Mouse (Mus musculus) stomach, embryonic 16.5 days (tissue): ENCODE results near the gene Pink1. TPM values are rescaled to one million over a fixed set of nuclear protein-coding genes. Genes with fewer than 3 reads are reported as not detected.

Experiments
- ATAC-seq: fragments of 200-750 bp; cut with Nextera tagmentation; 2 replicates; pipeline ENCODE4 v1.8.0; 2017; ENCODE audit warnings: moderate number of reproducible peaks, moderate TSS enrichment; ENCODE audit not compliant: insufficient read depth, low FRiP score
- H3K27ac ChIP-seq: fragments of 300-500 bp; sonication (generic); 2 replicates; pipeline ENCODE4 v1.5.1; 2014; ENCODE audit warnings: low read length
- H3K27me3 ChIP-seq: fragments of 300-500 bp; sonication (generic); 2 replicates; pipeline ENCODE4 v1.6.1; 2014; ENCODE audit warnings: low read length, control low read depth, mixed read lengths; ENCODE audit not compliant: control insufficient read depth, insufficient read depth
- H3K36me3 ChIP-seq: fragments of 300-500 bp; sonication (generic); 2 replicates; pipeline ENCODE4 v1.6.1; 2014; ENCODE audit warnings: low read length; ENCODE audit not compliant: control insufficient read depth, insufficient read depth
- H3K4me1 ChIP-seq: fragments of 300-500 bp; sonication (generic); 2 replicates; pipeline ENCODE4 v1.6.1; 2014; ENCODE audit warnings: low read length, control low read depth, mixed read lengths; ENCODE audit not compliant: control insufficient read depth, insufficient read depth
- H3K4me2 ChIP-seq: fragments of 300-500 bp; sonication (generic); 2 replicates; pipeline ENCODE4 v1.6.1; 2014; ENCODE audit warnings: low read depth, low read length, mixed read lengths
- H3K4me3 ChIP-seq: fragments of 300-500 bp; sonication (generic); replicated peaks from 2 replicates; pipeline ENCODE4 v1.5.1; 2014; ENCODE audit warnings: mild to moderate bottlenecking, low read length
- H3K9ac ChIP-seq: fragments of 300-500 bp; sonication (generic); 2 replicates; pipeline ENCODE4 v1.6.1; 2014; ENCODE audit warnings: low read length
- H3K9me3 ChIP-seq: fragments of 300-500 bp; sonication (generic); replicated peaks from 2 replicates; pipeline ENCODE4 v1.6.1; 2016; ENCODE audit warnings: low read length, control low read depth; ENCODE audit not compliant: control insufficient read depth
- WGBS: fragments of 180-500 bp; shearing (Covaris S2); extraction: QIAGEN DNeasy Blood & Tissue Kit; methylation state at CpG from one replicate; pipeline ENCODE4 v1.1.7; 2014; 5-methylcytosine and 5-hydroxymethylcytosine counted together
- polyA plus RNA-seq: library from polyadenylated mRNA; unstranded; fragments of >200 nt; fragmentation: Nextera tagmentation; extraction: Ambion mirVana; gene quantifications from 2 replicates; pipeline ENCODE4 v1.2.1, GENCODE M21; 2015

Gene Pink1
- polyA plus RNA-seq, 1 experiment from 2014 or later: 33.0 TPM

GRCm38 (mm10) chr4:138323753-138324152, 2.4 kb downstream of the Pink1 start:
- Histone ChIP-seq H3K9ac (no peak overlapping the region), H3K36me3 (no peaks in the 10 kb centered on the region), H3K4me2 (no peak overlapping the region), H3K27me3 (no peaks in the 10 kb centered on the region), H3K9me3 (0 out of 2 replicates have a peak, but pooled peaks cover 6% of the 10 kb centered on the region), H3K4me3 (no peak overlapping the region), H3K4me1 (peaks cover 15% of the 10 kb centered on the region; the same call in 1 of the 2 replicates), H3K27ac (peak overlapping the region; percentile 77)
- 49% methylated on average over 4 of the region's 4 CpGs for WGBS
- no peak for ATAC-seq

- 48% methylated on average over 4 of the region's 4 CpGs for WGBS
- no peak for ATAC-seq
- Histone ChIP-seq H3K27me3 (no peaks in the 10 kb centered on the region), H3K4me2 (no peak overlapping the region), H3K36me3 (no peaks in the 10 kb centered on the region), H3K9ac (no peak overlapping the region), H3K27ac (no peak overlapping the region), H3K4me3 (no peak overlapping the region), H3K9me3 (no peaks in the 10 kb centered on the region), H3K4me1 (peaks cover 15% of the 10 kb centered on the region; the same call in 1 of the 2 replicates)
Measured at GRCm38 (mm10) chr4:138322692-138323091, 3.4 kb downstream of the Pink1 start.

GRCm38 (mm10) chr4:138321488-138321887, 4.6 kb downstream of the Pink1 start:
- Histone ChIP-seq H3K9ac (no peak overlapping the region), H3K4me3 (no peak overlapping the region), H3K4me2 (no peak overlapping the region), H3K27ac (no peak overlapping the region), H3K9me3 (no peaks in the 10 kb centered on the region), H3K36me3 (peaks cover 3% of the 10 kb centered on the region; the same call in 1 of the 2 replicates), H3K27me3 (no peaks in the 10 kb centered on the region), H3K4me1 (peaks cover 13% of the 10 kb centered on the region; the same call in 1 of the 2 replicates)
- WGBS: 67% methylated on average over 7 of the region's 7 CpGs
- ATAC-seq: no peak

- Histone ChIP-seq H3K4me1 (0 out of 2 replicates have a peak, but pooled peaks cover 9% of the 10 kb centered on the region), H3K4me2 (no peak overlapping the region)
- 57% methylated on average over 11 of the region's 11 CpGs for WGBS
Measured at GRCm38 (mm10) chr4:138320711-138321110, 5.4 kb downstream of the Pink1 start.

GRCm38 (mm10) chr4:138319508-138319907, 6.6 kb downstream of the Pink1 start:
- Histone ChIP-seq H3K27ac (no peak overlapping the region), H3K4me1 (0 out of 2 replicates have a peak, but pooled peaks cover 9% of the 10 kb centered on the region), H3K4me2 (no peak overlapping the region), H3K27me3 (no peaks in the 10 kb centered on the region), H3K9ac (no peak overlapping the region), H3K36me3 (peaks cover 6% of the 10 kb centered on the region; the same call in 1 of the 2 replicates), H3K4me3 (no peak overlapping the region), H3K9me3 (no peaks in the 10 kb centered on the region)
- 32% methylated on average over 10 of the region's 10 CpGs for WGBS
- peak; percentile 41; the same call in 1 of the 2 replicates for ATAC-seq

More at GRCm38 (mm10) chr4:138320711-138321110, 5.4 kb downstream of the Pink1 start:
- H3K9ac ChIP-seq: no peak overlapping the region
- H3K36me3 ChIP-seq: peaks cover 6% of the 10 kb centered on the region; the same call in 1 of the 2 replicates
- H3K27ac ChIP-seq: 0 out of 2 replicates have a peak overlapping the region, but pooled peaks have one; percentile 16
- H3K4me3 ChIP-seq: no peak overlapping the region
- H3K27me3 ChIP-seq: no peaks in the 10 kb centered on the region
- ATAC-seq: no peak
- H3K9me3 ChIP-seq: no peaks in the 10 kb centered on the region

- H3K36me3 ChIP-seq: peaks cover 9% of the 10 kb centered on the region; the same call in 1 of the 2 replicates
- no peaks in the 10 kb centered on the region for H3K27me3 ChIP-seq
- no peak overlapping the region for H3K4me2 ChIP-seq
- H3K4me3 ChIP-seq: no peak overlapping the region
- no peak overlapping the region for H3K9ac ChIP-seq
- no peak for ATAC-seq
- 60% methylated on average over 6 of the region's 6 CpGs for WGBS
- no peak overlapping the region for H3K27ac ChIP-seq
- 0 out of 2 replicates have a peak, but pooled peaks cover 9% of the 10 kb centered on the region for H3K4me1 ChIP-seq
- no peaks in the 10 kb centered on the region for H3K9me3 ChIP-seq
Measured at GRCm38 (mm10) chr4:138318509-138319266, 7.4 kb downstream of the Pink1 start.

- 85% methylated on average over 6 of the region's 6 CpGs for WGBS
- H3K27ac ChIP-seq: no peak overlapping the region
- H3K36me3 ChIP-seq: peaks cover 29% of the 10 kb centered on the region
- no peaks in the 10 kb centered on the region for H3K27me3 ChIP-seq
- no peak overlapping the region for H3K9ac ChIP-seq
- H3K4me1 ChIP-seq: no peaks in the 10 kb centered on the region
- no peak for ATAC-seq
- no peak overlapping the region for H3K4me3 ChIP-seq
- no peak overlapping the region for H3K4me2 ChIP-seq
- H3K9me3 ChIP-seq: no peaks in the 10 kb centered on the region
Measured at GRCm38 (mm10) chr4:138316369-138316768, 9.7 kb downstream of the Pink1 start.

GRCm38 (mm10) chr4:138315781-138316180, 10.3 kb downstream of the Pink1 start:
- H3K4me1 ChIP-seq: no peaks in the 10 kb centered on the region
- H3K4me3 ChIP-seq: no peak overlapping the region
- H3K9ac ChIP-seq: no peak overlapping the region
- H3K27me3 ChIP-seq: no peaks in the 10 kb centered on the region
- no peak for ATAC-seq
- H3K9me3 ChIP-seq: no peaks in the 10 kb centered on the region
- H3K4me2 ChIP-seq: no peak overlapping the region
- H3K27ac ChIP-seq: no peak overlapping the region
- H3K36me3 ChIP-seq: peaks cover 33% of the 10 kb centered on the region
- WGBS: 68% methylated on average over 9 of the region's 9 CpGs

DNA sequence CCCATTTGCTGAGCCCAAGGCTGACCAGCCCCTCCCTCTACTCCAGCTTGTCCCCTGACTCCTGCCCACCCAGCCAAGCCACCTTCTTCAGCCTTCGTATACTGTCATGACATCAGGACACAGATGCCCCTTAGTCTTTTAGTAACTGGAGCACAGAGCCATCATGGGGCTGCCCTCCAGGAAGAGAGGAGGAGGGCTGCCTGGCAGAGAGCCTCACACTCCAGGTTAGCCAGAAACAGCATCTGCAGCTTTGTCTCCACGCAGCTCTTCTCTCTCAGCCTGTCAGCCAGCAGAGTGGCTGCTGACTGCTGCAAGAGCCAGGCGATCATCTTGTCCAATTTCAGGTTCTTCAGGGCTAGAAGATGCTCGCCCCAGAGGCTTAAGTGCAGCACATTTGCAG, 12.3 kb downstream of the Pink1 start:
- 87% methylated on average over 4 of the region's 4 CpGs for WGBS
- H3K36me3 ChIP-seq: peaks cover 39% of the 10 kb centered on the region
- no peak overlapping the region for H3K4me2 ChIP-seq
- no peak overlapping the region for H3K27ac ChIP-seq
- H3K9ac ChIP-seq: no peak overlapping the region
- no peak for ATAC-seq
- H3K4me3 ChIP-seq: no peak overlapping the region
- no peaks in the 10 kb centered on the region for H3K27me3 ChIP-seq
- H3K4me1 ChIP-seq: no peaks in the 10 kb centered on the region
- H3K9me3 ChIP-seq: no peaks in the 10 kb centered on the region
